Mouse (Mus musculus) limb, embryonic 12.5 days (tissue): ENCODE measurements at regions not wholly inside any gene's neighbourhood (a gene's known extent, or its start where the extent isn't known, plus 50 kb on each side); places are given as distances from the start of the nearest gene placed in this dataset.
"Not testable (repeated sequence)": the region's sequence is repeated elsewhere in the genome, so short reads cannot be mapped to it uniquely, and the experiment has no call there.

ENCODE experiments used
- ATAC-seq: fragments of 200-750 bp; cut with Nextera tagmentation; 2 replicates; pipeline ENCODE4 v1.8.0; 2017; ENCODE audit warnings: low read depth, moderate TSS enrichment; ENCODE audit not compliant: insufficient number of reproducible peaks, insufficient read depth, low FRiP score, low TSS enrichment
- H3K27ac ChIP-seq: fragments of 300-500 bp; sonication (generic); 2 replicates; pipeline ENCODE4 v1.5.1; 2016; ENCODE audit warnings: mild to moderate bottlenecking, moderate library complexity
- H3K27me3 ChIP-seq: fragments of 300-500 bp; sonication (generic); 2 replicates; pipeline ENCODE4 v1.6.1; 2016; ENCODE audit warnings: mild to moderate bottlenecking, moderate library complexity
- H3K36me3 ChIP-seq: fragments of 300-500 bp; sonication (generic); 2 replicates; pipeline ENCODE4 v1.6.1; 2016; ENCODE audit warnings: mild to moderate bottlenecking, moderate library complexity
- H3K4me1 ChIP-seq: fragments of 300-500 bp; sonication (generic); replicated peaks from 2 replicates; pipeline ENCODE4 v1.6.1; 2016
- H3K4me2 ChIP-seq: fragments of 300-500 bp; sonication (generic); 2 replicates; pipeline ENCODE4 v1.6.1; 2016; ENCODE audit warnings: mild to moderate bottlenecking, moderate library complexity
- H3K4me3 ChIP-seq: fragments of 300-500 bp; sonication (generic); replicated peaks from 2 replicates; pipeline ENCODE4 v1.5.1; 2016; ENCODE audit warnings: mild to moderate bottlenecking
- H3K9ac ChIP-seq: fragments of 300-500 bp; sonication (generic); replicated peaks from 2 replicates; pipeline ENCODE4 v1.6.1; 2016; ENCODE audit warnings: mild to moderate bottlenecking, moderate library complexity
- H3K9me3 ChIP-seq: fragments of 300-500 bp; sonication (generic); 2 replicates; pipeline ENCODE4 v1.6.1; 2016; ENCODE audit warnings: mild to moderate bottlenecking, moderate library complexity
- WGBS: fragments of 180-500 bp; shearing (Covaris S2); methylation state at CpG from one replicate; pipeline ENCODE4 v1.1.7; 2016; 5-methylcytosine and 5-hydroxymethylcytosine counted together

- no peak for ATAC-seq
- 63% methylated on average over 5 of the region's 5 CpGs for WGBS
- H3K9ac ChIP-seq: no peak overlapping the region
- H3K4me2 ChIP-seq: no peak overlapping the region
- no peaks in the 10 kb centered on the region for H3K9me3 ChIP-seq
- H3K27ac ChIP-seq: no peak overlapping the region
- H3K4me3 ChIP-seq: no peak overlapping the region
- H3K36me3 ChIP-seq: no peaks in the 10 kb centered on the region
- peaks cover 12% of the 10 kb centered on the region; the same call in 1 of the 2 replicates for H3K4me1 ChIP-seq
- H3K27me3 ChIP-seq: no peaks in the 10 kb centered on the region
Observed at GRCm38 (mm10) chr12:77589416-77589815, 351.5 kb downstream of the Fut8 start.

DNA sequence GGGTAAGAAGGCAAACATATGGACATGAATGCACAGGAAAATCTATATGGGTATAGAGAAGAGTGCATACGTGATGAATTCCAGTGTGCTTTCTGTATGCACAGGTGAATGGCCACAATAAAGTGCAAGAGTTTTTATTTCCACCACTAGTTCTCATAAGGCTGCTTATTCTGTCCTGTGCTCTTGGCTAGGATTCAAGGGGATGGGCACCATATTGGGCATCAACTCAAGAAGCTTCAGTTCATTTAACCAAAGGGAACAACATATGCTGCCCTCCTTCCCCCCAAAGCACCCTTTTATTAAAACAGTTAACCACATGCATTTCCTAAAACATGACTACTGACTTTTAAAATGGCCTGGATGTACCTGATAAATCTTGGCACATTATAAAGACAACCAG is 356.2 kb downstream of the Fut8 start:
- H3K27ac ChIP-seq: no peak overlapping the region
- 92% methylated on average over 1 of the region's 1 CpGs for WGBS
- peaks cover 43% of the 10 kb centered on the region for H3K4me1 ChIP-seq
- H3K27me3 ChIP-seq: no peaks in the 10 kb centered on the region
- H3K4me3 ChIP-seq: no peak overlapping the region
- no peak overlapping the region for H3K4me2 ChIP-seq
- no peak overlapping the region for H3K9ac ChIP-seq
- no peak for ATAC-seq
- H3K9me3 ChIP-seq: no peaks in the 10 kb centered on the region
- no peaks in the 10 kb centered on the region for H3K36me3 ChIP-seq

- Histone ChIP-seq H3K9ac (no peak overlapping the region), H3K9me3 (no peaks in the 10 kb centered on the region), H3K27me3 (no peaks in the 10 kb centered on the region), H3K27ac (no peak overlapping the region), H3K4me2 (no peak overlapping the region), H3K36me3 (no peaks in the 10 kb centered on the region), H3K4me3 (no peak overlapping the region), H3K4me1 (peaks cover 43% of the 10 kb centered on the region)
- WGBS: 63% methylated on average over 3 of the region's 3 CpGs
- ATAC-seq: no peak
Observed at GRCm38 (mm10) chr12:77594657-77595056, 356.7 kb downstream of the Fut8 start.

DNA sequence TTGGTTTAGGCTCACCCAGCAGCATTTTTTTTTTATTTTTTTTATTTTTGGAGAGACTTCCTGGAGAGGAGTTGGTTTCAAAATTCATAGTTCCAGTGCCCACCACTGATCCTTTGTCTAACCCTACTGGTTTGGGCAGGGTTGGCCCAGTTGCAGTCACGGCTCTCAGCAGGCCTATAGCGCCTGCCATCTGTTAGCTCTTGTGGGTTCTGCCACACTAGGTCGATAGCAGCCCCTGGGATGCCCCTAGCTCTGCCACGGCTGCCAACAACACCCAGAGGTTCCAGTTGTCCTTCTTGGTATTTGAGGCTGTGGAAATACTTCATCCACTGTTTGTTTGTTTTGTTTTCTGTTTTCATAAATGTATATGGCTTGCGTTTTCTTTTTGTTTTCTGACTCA is 357.9 kb downstream of the Fut8 start:
- no peaks in the 10 kb centered on the region for H3K9me3 ChIP-seq
- H3K4me1 ChIP-seq: peaks cover 45% of the 10 kb centered on the region
- H3K4me3 ChIP-seq: no peak overlapping the region
- H3K27ac ChIP-seq: no peak overlapping the region
- ATAC-seq: no peak
- no peak overlapping the region for H3K4me2 ChIP-seq
- H3K36me3 ChIP-seq: no peaks in the 10 kb centered on the region
- no peaks in the 10 kb centered on the region for H3K27me3 ChIP-seq
- WGBS: 85% methylated on average over 5 of the region's 5 CpGs
- no peak overlapping the region for H3K9ac ChIP-seq

GRCm38 (mm10) chr12:77596676-77597075 is 358.8 kb downstream of the Fut8 start:
- H3K4me2 ChIP-seq: no peak overlapping the region
- H3K36me3 ChIP-seq: no peaks in the 10 kb centered on the region
- no peaks in the 10 kb centered on the region for H3K27me3 ChIP-seq
- no peak overlapping the region for H3K9ac ChIP-seq
- ATAC-seq: no peak
- no peak overlapping the region for H3K4me3 ChIP-seq
- no peak overlapping the region for H3K27ac ChIP-seq
- 58% methylated on average over 3 of the region's 3 CpGs for WGBS
- H3K4me1 ChIP-seq: peaks cover 45% of the 10 kb centered on the region
- no peaks in the 10 kb centered on the region for H3K9me3 ChIP-seq

- H3K4me2 ChIP-seq: no peak overlapping the region
- no peaks in the 10 kb centered on the region for H3K9me3 ChIP-seq
- H3K4me3 ChIP-seq: no peak overlapping the region
- peak; percentile 37; the same call in 1 of the 2 replicates for ATAC-seq
- H3K9ac ChIP-seq: no peak overlapping the region
- H3K27ac ChIP-seq: 0 out of 2 replicates have a peak overlapping the region, but pooled peaks have one; percentile 64
- H3K4me1 ChIP-seq: peaks cover 45% of the 10 kb centered on the region
- H3K36me3 ChIP-seq: no peaks in the 10 kb centered on the region
- 16% methylated on average over 3 of the region's 3 CpGs for WGBS
- H3K27me3 ChIP-seq: no peaks in the 10 kb centered on the region
Observed at GRCm38 (mm10) chr12:77597627-77598333, 359.9 kb downstream of the Fut8 start.

DNA sequence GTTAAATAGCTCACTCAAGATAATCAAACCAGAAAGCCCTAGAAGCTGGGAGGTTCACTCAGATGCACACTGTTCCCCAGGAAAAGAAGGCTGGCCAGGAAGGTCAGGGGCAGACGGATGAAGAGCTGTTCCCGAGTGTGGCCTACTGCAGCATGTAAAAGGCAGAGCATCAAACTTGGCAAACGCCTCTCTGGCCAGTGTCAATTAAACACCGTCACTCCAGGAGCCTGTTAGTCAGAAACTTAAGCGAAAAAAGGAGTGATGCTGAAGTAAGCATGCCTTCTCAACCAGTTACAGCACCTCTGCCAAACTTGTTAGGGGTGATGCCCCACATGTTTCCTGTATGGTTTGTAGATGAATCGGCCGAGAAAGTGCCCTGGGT is 360.4 kb downstream of the Fut8 start:
- H3K4me1 ChIP-seq: peaks cover 45% of the 10 kb centered on the region
- H3K4me2 ChIP-seq: no peak overlapping the region
- no peaks in the 10 kb centered on the region for H3K36me3 ChIP-seq
- H3K27me3 ChIP-seq: no peaks in the 10 kb centered on the region
- peak overlapping the region; percentile 64; the same call in 1 of the 2 replicates for H3K27ac ChIP-seq
- H3K9ac ChIP-seq: no peak overlapping the region
- no peak overlapping the region for H3K4me3 ChIP-seq
- ATAC-seq: no peak
- H3K9me3 ChIP-seq: no peaks in the 10 kb centered on the region
- WGBS: 21% methylated on average over 7 of the region's 7 CpGs

DNA sequence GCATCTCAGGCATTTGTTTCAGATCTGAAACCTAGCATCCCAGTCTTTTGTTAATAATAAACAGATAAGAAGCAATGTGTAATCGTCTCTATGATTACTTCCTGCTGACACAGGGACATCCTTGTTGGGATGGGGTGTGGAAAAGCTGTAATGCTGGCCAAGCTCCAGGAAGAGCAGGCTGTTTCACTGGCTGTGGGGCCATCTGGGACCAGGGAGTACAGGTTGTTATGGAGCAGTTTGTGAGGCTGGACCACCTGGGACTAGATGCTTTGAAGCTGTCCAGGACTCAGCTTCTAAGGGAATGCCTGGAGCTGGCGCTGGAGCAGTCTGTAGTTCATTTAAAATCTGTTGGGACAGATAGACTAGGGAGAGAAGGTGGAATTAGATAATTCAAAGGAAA is 361.5 kb downstream of the Fut8 start:
- WGBS: 33% methylated on average over 2 of the region's 2 CpGs
- Histone ChIP-seq H3K4me1 (peaks cover 45% of the 10 kb centered on the region), H3K9me3 (no peaks in the 10 kb centered on the region), H3K9ac (no peak overlapping the region), H3K36me3 (no peaks in the 10 kb centered on the region), H3K4me3 (no peak overlapping the region), H3K4me2 (no peak overlapping the region), H3K27me3 (no peaks in the 10 kb centered on the region), H3K27ac (no peak overlapping the region)
- no peak for ATAC-seq

- H3K9ac ChIP-seq: no peak overlapping the region
- 86% methylated on average over 12 of the region's 12 CpGs for WGBS
Observed at GRCm38 (mm10) chr12:77603832-77604501, 366.0 kb downstream of the Fut8 start.

DNA sequence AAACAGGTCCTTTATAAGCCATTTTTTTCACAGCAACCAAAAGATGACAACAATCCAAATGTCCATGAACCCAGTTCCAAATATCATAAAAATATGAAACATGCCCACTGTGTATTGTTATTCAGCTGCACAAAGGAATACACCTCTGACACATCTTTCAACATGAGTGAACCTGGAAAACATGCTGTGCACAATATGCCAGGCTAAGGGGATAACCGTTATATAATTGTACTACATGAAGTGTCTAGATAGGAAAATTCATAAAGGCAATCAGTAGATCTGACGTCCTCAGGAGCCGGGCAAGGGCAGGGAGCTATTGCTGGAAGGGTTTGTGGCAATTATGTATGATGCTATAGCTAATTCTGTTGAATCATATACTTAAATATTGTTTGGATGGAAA is 379.6 kb downstream of the Fut8 start:
- no peak overlapping the region for H3K4me3 ChIP-seq
- H3K9me3 ChIP-seq: no peaks in the 10 kb centered on the region
- H3K4me1 ChIP-seq: peaks cover 4% of the 10 kb centered on the region
- WGBS: 91% methylated on average over 3 of the region's 3 CpGs
- no peak overlapping the region for H3K27ac ChIP-seq
- H3K4me2 ChIP-seq: no peak overlapping the region
- H3K27me3 ChIP-seq: no peaks in the 10 kb centered on the region
- ATAC-seq: no peak
- no peaks in the 10 kb centered on the region for H3K36me3 ChIP-seq
- H3K9ac ChIP-seq: no peak overlapping the region

More at GRCm38 (mm10) chr12:77603832-77604501, 366.0 kb downstream of the Fut8 start:
- no peak for ATAC-seq
- H3K4me2 ChIP-seq: no peak overlapping the region
- no peaks in the 10 kb centered on the region for H3K36me3 ChIP-seq
- H3K9me3 ChIP-seq: no peaks in the 10 kb centered on the region
- H3K27ac ChIP-seq: no peak overlapping the region
- H3K4me3 ChIP-seq: no peak overlapping the region
- H3K4me1 ChIP-seq: peaks cover 10% of the 10 kb centered on the region
- H3K27me3 ChIP-seq: no peaks in the 10 kb centered on the region

DNA sequence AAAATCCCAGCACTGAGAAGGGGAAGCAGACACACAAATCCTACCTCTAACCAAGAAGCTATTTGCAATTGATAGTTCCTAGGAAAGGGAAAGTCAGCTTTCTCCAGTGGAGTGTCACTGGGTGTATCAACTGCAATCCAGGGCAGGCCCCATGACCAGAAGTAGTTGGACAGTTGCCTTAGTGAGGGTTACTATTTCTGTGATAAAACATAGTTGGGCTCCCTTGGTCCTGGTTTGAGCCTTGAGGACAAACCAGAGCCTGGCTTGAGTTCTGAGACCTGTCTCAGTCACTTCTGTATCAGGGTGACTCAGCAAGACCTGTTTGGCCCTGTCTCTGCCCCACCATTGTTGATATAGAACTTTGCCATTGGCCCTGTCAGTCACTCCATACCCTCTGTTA is 384.3 kb downstream of the Fut8 start:
- Histone ChIP-seq H3K4me1 (no peaks in the 10 kb centered on the region), H3K9ac (no peak overlapping the region), H3K27ac (no peak overlapping the region), H3K9me3 (no peaks in the 10 kb centered on the region), H3K27me3 (no peaks in the 10 kb centered on the region), H3K4me2 (no peak overlapping the region), H3K36me3 (no peaks in the 10 kb centered on the region), H3K4me3 (no peak overlapping the region)
- ATAC-seq: no peak

GRCm38 (mm10) chr12:77624323-77624722 is 386.4 kb downstream of the Fut8 start:
- H3K4me2 ChIP-seq, H3K36me3 ChIP-seq, H3K27ac ChIP-seq, H3K9ac ChIP-seq, H3K4me1 ChIP-seq, H3K27me3 ChIP-seq, H3K9me3 ChIP-seq, H3K4me3 ChIP-seq, ATAC-seq: not testable (repeated sequence)
- 80% methylated on average over 14 of the region's 14 CpGs for WGBS
